Mouse (Mus musculus): ENCODE data around the gene Pank4. TPM values are rescaled to one million over a fixed set of nuclear protein-coding genes. Genes with fewer than 3 reads are reported as not detected.

The Pank4 gene
- polyA plus RNA-seq, 1 experiment from 2014 or later: 34.2 TPM

GRCm38 (mm10) chr4:154952461-154953241 is 11.3 kb upstream of the Pank4 start:
- WGBS: 2% methylated on average over 26 of the region's 26 CpGs
- Histone ChIP-seq H3K9me3 (ENCODE audit: control insufficient read depth, low read length) (no peaks in the 10 kb centered on the region), H3K4me1 (ENCODE audit: control insufficient read depth, insufficient read depth, low read length) (peaks cover 10% of the 10 kb centered on the region), H3K4me2 (ENCODE audit: low read depth, low read length) (no peak overlapping the region), H3K27me3 (replicated peaks; ENCODE audit: control insufficient read depth, insufficient read depth, low read length) (peaks cover 53% of the 10 kb centered on the region), H3K9ac (ENCODE audit: low read depth, low read length) (no peak overlapping the region), H3K4me3 (ENCODE audit: low read length) (no peak overlapping the region), H3K27ac (ENCODE audit: low read length) (no peak overlapping the region), H3K36me3 (ENCODE audit: control insufficient read depth, insufficient read depth, low read length) (no peaks in the 10 kb centered on the region)
- ATAC-seq: no peak

- Histone ChIP-seq H3K27me3 (replicated peaks; ENCODE audit: control insufficient read depth, insufficient read depth, low read length) (peaks cover 77% of the 10 kb centered on the region), H3K4me1 (ENCODE audit: control insufficient read depth, insufficient read depth, low read length) (peaks cover 29% of the 10 kb centered on the region)
- WGBS: 48% methylated on average over 9 of the region's 9 CpGs
Measured at GRCm38 (mm10) chr4:154956604-154957003, 7.3 kb upstream of the Pank4 start.

DNA sequence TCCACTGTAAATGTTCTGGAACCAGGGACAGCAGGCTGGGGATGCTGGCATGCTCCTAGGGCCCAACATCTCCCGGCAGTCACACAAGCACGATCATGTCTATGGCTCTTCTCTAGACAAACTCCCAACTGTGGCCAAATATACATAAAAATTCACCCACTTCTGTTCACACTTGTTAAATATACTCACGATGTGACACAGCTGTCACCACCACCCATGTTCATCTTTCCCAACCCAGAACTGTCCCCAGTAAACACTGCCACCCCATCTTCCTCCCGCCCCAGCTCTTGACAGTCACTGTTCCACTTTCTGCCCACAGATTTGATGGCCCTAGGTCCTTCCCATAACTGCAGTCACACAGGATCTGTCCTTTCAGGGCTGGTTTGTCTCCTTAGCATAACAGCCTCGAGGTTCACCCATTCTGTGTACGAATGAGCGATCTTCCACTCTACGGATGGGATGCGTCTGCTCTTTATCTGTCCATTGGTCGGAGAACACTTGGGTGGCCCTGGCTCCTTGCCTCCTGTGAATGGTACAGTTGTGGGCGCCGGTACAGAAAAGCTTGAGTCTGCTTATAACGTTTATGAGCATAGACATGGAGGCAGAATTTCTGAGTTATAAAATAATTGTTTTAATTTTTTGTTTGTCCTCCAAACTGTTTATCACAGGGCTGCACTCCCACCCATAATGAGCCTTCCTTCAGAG is 6.5 kb upstream of the Pank4 start:
- WGBS: 50% methylated on average over 13 of the region's 13 CpGs
- H3K27me3 ChIP-seq (replicated peaks; ENCODE audit: control insufficient read depth, insufficient read depth, low read length): peaks cover 76% of the 10 kb centered on the region
- peaks cover 33% of the 10 kb centered on the region for H3K4me1 ChIP-seq (ENCODE audit: control insufficient read depth, insufficient read depth, low read length)
- no peak overlapping the region for H3K4me2 ChIP-seq (ENCODE audit: low read depth, low read length)
- H3K4me3 ChIP-seq (ENCODE audit: low read length): no peak overlapping the region
- no peaks in the 10 kb centered on the region for H3K9me3 ChIP-seq (ENCODE audit: control insufficient read depth, low read length)
- H3K9ac ChIP-seq (ENCODE audit: low read depth, low read length): no peak overlapping the region
- ATAC-seq: no peak
- no peak overlapping the region for H3K27ac ChIP-seq (ENCODE audit: low read length)
- H3K36me3 ChIP-seq (ENCODE audit: control insufficient read depth, insufficient read depth, low read length): no peaks in the 10 kb centered on the region

More at GRCm38 (mm10) chr4:154956604-154957003, 7.3 kb upstream of the Pank4 start:
- no peak overlapping the region for H3K9ac ChIP-seq (ENCODE audit: low read depth, low read length)
- H3K36me3 ChIP-seq (ENCODE audit: control insufficient read depth, insufficient read depth, low read length): no peaks in the 10 kb centered on the region
- no peak for ATAC-seq
- no peaks in the 10 kb centered on the region for H3K9me3 ChIP-seq (ENCODE audit: control insufficient read depth, low read length)
- no peak overlapping the region for H3K4me2 ChIP-seq (ENCODE audit: low read depth, low read length)
- H3K27ac ChIP-seq (ENCODE audit: low read length): no peak overlapping the region
- H3K4me3 ChIP-seq (ENCODE audit: low read length): no peak overlapping the region

DNA sequence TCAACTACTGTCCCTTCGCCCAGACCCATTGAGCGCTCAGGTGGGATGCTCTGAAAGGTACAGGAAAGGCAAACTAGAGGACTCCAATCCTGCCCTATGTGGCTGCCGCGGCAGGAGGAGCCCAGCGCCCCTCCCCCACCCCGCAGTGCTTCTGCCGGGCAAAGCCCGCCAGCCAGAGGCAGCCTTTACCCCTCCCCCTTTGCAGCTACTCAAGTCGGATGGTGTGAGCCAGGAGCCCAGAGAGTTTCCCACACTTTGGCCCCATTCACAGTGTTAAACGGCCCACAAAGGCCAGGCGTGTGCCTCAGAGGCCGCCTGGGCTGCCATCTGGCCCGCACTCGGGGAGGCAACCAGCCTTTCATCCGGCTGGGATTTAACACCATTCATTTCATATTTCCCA is 5.8 kb upstream of the Pank4 start:
- no peak overlapping the region for H3K27ac ChIP-seq (ENCODE audit: low read length)
- H3K4me1 ChIP-seq (ENCODE audit: control insufficient read depth, insufficient read depth, low read length): peaks cover 33% of the 10 kb centered on the region
- peak overlapping the region; percentile 22 for H3K4me2 ChIP-seq (ENCODE audit: low read depth, low read length)
- H3K9ac ChIP-seq (ENCODE audit: low read depth, low read length): no peak overlapping the region
- H3K4me3 ChIP-seq (ENCODE audit: low read length): no peak overlapping the region
- H3K27me3 ChIP-seq (replicated peaks; ENCODE audit: control insufficient read depth, insufficient read depth, low read length): peaks cover 75% of the 10 kb centered on the region
- no peak for ATAC-seq
- no peaks in the 10 kb centered on the region for H3K36me3 ChIP-seq (ENCODE audit: control insufficient read depth, insufficient read depth, low read length)
- 4% methylated on average over 15 of the region's 15 CpGs for WGBS
- H3K9me3 ChIP-seq (ENCODE audit: control insufficient read depth, low read length): no peaks in the 10 kb centered on the region

DNA sequence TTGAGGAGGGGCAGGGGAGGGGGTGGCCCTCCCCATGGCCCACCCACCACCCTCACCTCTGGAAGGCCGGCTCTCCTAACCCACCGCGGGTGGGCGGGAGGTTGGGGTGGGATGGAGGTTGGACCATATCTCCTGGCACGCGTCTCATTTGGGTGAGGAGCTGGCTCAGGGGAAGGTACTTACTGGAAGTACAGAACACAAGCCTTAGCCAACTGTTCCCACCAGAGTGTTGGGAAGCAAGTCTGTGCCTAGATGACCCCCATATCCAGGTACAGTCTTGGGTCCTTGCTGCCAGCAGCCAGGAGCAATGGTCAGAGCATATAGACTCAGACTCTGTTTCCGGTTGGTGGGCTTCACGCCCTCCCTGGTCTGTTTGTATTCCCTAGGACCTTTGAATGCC is 5.3 kb upstream of the Pank4 start:
- H3K4me1 ChIP-seq (ENCODE audit: control insufficient read depth, insufficient read depth, low read length): peaks cover 35% of the 10 kb centered on the region
- no peak overlapping the region for H3K9ac ChIP-seq (ENCODE audit: low read depth, low read length)
- peaks cover 74% of the 10 kb centered on the region for H3K27me3 ChIP-seq (replicated peaks; ENCODE audit: control insufficient read depth, insufficient read depth, low read length)

DNA sequence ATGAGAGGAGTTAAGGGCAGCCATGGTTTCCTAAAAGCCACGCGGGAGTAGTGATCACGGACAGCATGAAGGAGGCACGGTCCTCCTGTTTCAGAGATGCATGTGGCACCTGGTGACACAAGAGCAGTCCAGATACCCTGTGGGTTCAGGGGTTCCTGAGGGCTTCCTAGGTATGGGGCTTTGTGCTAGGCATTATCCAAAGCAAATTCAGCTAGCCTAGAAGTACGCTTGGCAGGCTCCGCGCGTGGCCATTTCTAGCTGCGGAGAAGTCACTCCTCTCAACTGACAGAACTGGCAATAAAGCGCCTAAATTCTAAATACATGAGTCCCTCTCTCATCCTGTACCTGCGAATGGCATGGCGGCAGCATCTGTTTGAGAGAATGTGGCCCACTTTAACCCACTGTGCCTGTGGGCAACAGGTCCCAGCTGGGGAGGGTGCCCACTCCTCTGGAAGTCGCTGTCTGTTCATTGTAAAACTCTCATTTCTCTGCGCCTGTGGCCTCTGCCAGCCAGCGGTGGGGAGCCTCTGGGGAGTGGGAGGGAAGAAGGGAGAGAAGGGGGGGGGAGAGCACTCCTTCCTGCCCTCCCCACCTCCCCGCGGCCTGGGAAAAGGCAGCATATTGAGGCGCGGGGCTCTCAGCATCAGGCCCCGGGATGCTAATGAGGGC is 3.8 kb upstream of the Pank4 start:
- Histone ChIP-seq H3K27ac (ENCODE audit: low read length) (no peak overlapping the region), H3K4me3 (ENCODE audit: low read length) (peak overlapping the region; percentile 50), H3K36me3 (ENCODE audit: control insufficient read depth, insufficient read depth, low read length) (no peaks in the 10 kb centered on the region), H3K4me2 (ENCODE audit: low read depth, low read length) (peak overlapping the region; percentile 86), H3K9ac (ENCODE audit: low read depth, low read length) (peak overlapping the region; percentile 50), H3K27me3 (replicated peaks; ENCODE audit: control insufficient read depth, insufficient read depth, low read length) (peaks cover 69% of the 10 kb centered on the region), H3K9me3 (ENCODE audit: control insufficient read depth, low read length) (no peaks in the 10 kb centered on the region), H3K4me1 (ENCODE audit: control insufficient read depth, insufficient read depth, low read length) (peaks cover 38% of the 10 kb centered on the region)
- 27% methylated on average over 20 of the region's 20 CpGs for WGBS
- ATAC-seq: no peak

More for the DNA sequence above, 5.3 kb upstream of the Pank4 start:
- Histone ChIP-seq H3K4me2 (ENCODE audit: low read depth, low read length) (peak overlapping the region; percentile 22; the same call in 1 of the 2 replicates), H3K9me3 (ENCODE audit: control insufficient read depth, low read length) (no peaks in the 10 kb centered on the region), H3K27ac (ENCODE audit: low read length) (no peak overlapping the region), H3K4me3 (ENCODE audit: low read length) (no peak overlapping the region), H3K36me3 (ENCODE audit: control insufficient read depth, insufficient read depth, low read length) (no peaks in the 10 kb centered on the region)
- WGBS: 20% methylated on average over 8 of the region's 8 CpGs
- no peak for ATAC-seq

- Histone ChIP-seq H3K27me3 (replicated peaks; ENCODE audit: control insufficient read depth, insufficient read depth, low read length) (peaks cover 65% of the 10 kb centered on the region), H3K36me3 (ENCODE audit: control insufficient read depth, insufficient read depth, low read length) (no peaks in the 10 kb centered on the region), H3K9ac (ENCODE audit: low read depth, low read length) (peak within 1 kb of the TSS; percentile 50), H3K4me2 (ENCODE audit: low read depth, low read length) (peak within 1 kb of the TSS; percentile 86), H3K4me1 (ENCODE audit: control insufficient read depth, insufficient read depth, low read length) (peaks cover 43% of the 10 kb centered on the region), H3K27ac (ENCODE audit: low read length) (no peak within 1 kb of the TSS), H3K4me3 (ENCODE audit: low read length) (peak within 1 kb of the TSS; percentile 50), H3K9me3 (ENCODE audit: control insufficient read depth, low read length) (no peaks in the 10 kb centered on the region)
- no peak for ATAC-seq
- under 1% methylated on average over 65 of the region's 65 CpGs for WGBS
Measured at GRCm38 (mm10) chr4:154960690-154961225, 3.2 kb upstream of the Pank4 start, which contains the start of gene Hes5. Gene Hes5 (plus strand): TSS chr4:154960923.

- H3K27ac ChIP-seq (ENCODE audit: low read length): no peak overlapping the region
- H3K36me3 ChIP-seq (ENCODE audit: control insufficient read depth, insufficient read depth, low read length): no peaks in the 10 kb centered on the region
- H3K4me1 ChIP-seq (ENCODE audit: control insufficient read depth, insufficient read depth, low read length): peaks cover 48% of the 10 kb centered on the region
- WGBS: under 1% methylated on average over 47 of the region's 47 CpGs
- peak overlapping the region; percentile 86 for H3K4me2 ChIP-seq (ENCODE audit: low read depth, low read length)
- H3K27me3 ChIP-seq (replicated peaks; ENCODE audit: control insufficient read depth, insufficient read depth, low read length): peaks cover 65% of the 10 kb centered on the region
- no peak for ATAC-seq
- H3K9me3 ChIP-seq (ENCODE audit: control insufficient read depth, low read length): no peaks in the 10 kb centered on the region
- H3K9ac ChIP-seq (ENCODE audit: low read depth, low read length): peak overlapping the region; percentile 50
- peak overlapping the region; percentile 50 for H3K4me3 ChIP-seq (ENCODE audit: low read length)
Measured at GRCm38 (mm10) chr4:154961226-154961738, 2.6 kb upstream of the Pank4 start.

DNA sequence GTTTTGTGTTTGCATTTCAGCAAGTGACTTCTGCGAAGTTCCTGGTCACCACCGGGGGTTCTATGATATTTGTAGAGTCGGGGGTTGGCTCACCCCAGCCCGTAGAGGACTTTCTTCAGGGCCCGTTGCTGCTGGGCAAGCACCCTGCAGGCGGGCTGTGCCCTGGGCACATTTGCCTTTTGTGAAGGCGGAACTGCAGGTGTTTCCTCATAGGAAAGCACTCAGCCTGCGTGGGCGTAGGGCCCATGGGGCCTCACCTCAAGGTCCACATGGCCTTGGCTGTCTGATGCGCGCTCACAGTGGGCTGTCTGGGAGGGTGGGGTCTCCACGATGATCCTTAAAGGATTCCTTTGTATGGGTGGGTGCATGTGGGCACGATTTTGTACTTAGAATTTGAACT is 2.0 kb upstream of the Pank4 start:
- no peak overlapping the region for H3K27ac ChIP-seq (ENCODE audit: low read length)
- ATAC-seq: no peak
- peaks cover 51% of the 10 kb centered on the region for H3K4me1 ChIP-seq (ENCODE audit: control insufficient read depth, insufficient read depth, low read length)
- peak overlapping the region; percentile 50 for H3K4me3 ChIP-seq (ENCODE audit: low read length)
- 0 out of 2 replicates have a peak overlapping the region, but pooled peaks have one; percentile 50 for H3K9ac ChIP-seq (ENCODE audit: low read depth, low read length)
- no peaks in the 10 kb centered on the region for H3K36me3 ChIP-seq (ENCODE audit: control insufficient read depth, insufficient read depth, low read length)
- H3K4me2 ChIP-seq (ENCODE audit: low read depth, low read length): peak overlapping the region; percentile 86
- peaks cover 62% of the 10 kb centered on the region for H3K27me3 ChIP-seq (replicated peaks; ENCODE audit: control insufficient read depth, insufficient read depth, low read length)
- no peaks in the 10 kb centered on the region for H3K9me3 ChIP-seq (ENCODE audit: control insufficient read depth, low read length)
- WGBS: 21% methylated on average over 13 of the region's 13 CpGs
